Mouse (Mus musculus) stomach, postnatal 0 days (tissue): ENCODE measurements around the gene Emc9. TPM values are rescaled to one million over a fixed set of nuclear protein-coding genes. Genes with fewer than 3 reads are reported as not detected.

Source experiments
- ATAC-seq: fragments of 200-750 bp; cut with Nextera tagmentation; 2 replicates; pipeline ENCODE4 v1.8.0; 2017; ENCODE audit not compliant: low FRiP score, low TSS enrichment
- DNase-seq: peaks from one replicate; pipeline ENCODE4 v3.0.0-alpha.2; 2016; ENCODE audit warnings: low spot score
- H3K27ac ChIP-seq: fragments of 300-500 bp; sonication (generic); replicated peaks from 2 replicates; pipeline ENCODE4 v1.5.1; 2014; ENCODE audit warnings: mild to moderate bottlenecking, control low read depth
- H3K27me3 ChIP-seq: fragments of 300-500 bp; sonication (generic); 2 replicates; pipeline ENCODE4 v1.6.1; 2014; ENCODE audit warnings: low read length; ENCODE audit not compliant: control insufficient read depth, insufficient read depth
- H3K36me3 ChIP-seq: fragments of 300-500 bp; sonication (generic); 2 replicates; pipeline ENCODE4 v1.6.1; 2014; ENCODE audit warnings: low read length, mixed read lengths; ENCODE audit not compliant: control insufficient read depth, insufficient read depth
- H3K4me1 ChIP-seq: fragments of 300-500 bp; sonication (generic); replicated peaks from 2 replicates; pipeline ENCODE4 v1.6.1; 2014; ENCODE audit warnings: antibody characterized with exemption; ENCODE audit not compliant: control insufficient read depth, insufficient read depth
- H3K4me2 ChIP-seq: fragments of 300-500 bp; sonication (generic); replicated peaks from 2 replicates; pipeline ENCODE4 v1.6.1; 2014; ENCODE audit warnings: low read depth, mild to moderate bottlenecking, control low read depth, moderate library complexity
- H3K4me3 ChIP-seq: fragments of 300-500 bp; sonication (generic); 2 replicates; pipeline ENCODE4 v1.5.1; 2014; ENCODE audit warnings: low read depth, low read length, control low read depth
- H3K9ac ChIP-seq: fragments of 300-500 bp; sonication (generic); 2 replicates; pipeline ENCODE4 v1.6.1; 2014; ENCODE audit warnings: mild to moderate bottlenecking, low read length, control low read depth, mixed read lengths
- H3K9me3 ChIP-seq: fragments of 300-500 bp; sonication (generic); 2 replicates; pipeline ENCODE4 v1.6.1; 2016; ENCODE audit warnings: low read length; ENCODE audit not compliant: control insufficient read depth
- CTCF ChIP-seq: IDR thresholded peaks from 2 replicates; pipeline ENCODE4 v1.5.1; 2016; ENCODE audit warnings: antibody characterized with exemption, low read depth, mild to moderate bottlenecking, moderate library complexity
- EP300 ChIP-seq: optimal IDR thresholded peaks from 2 replicates; pipeline ENCODE3; 2016; ENCODE audit warnings: antibody characterized with exemption
- WGBS: fragments of 180-500 bp; shearing (Covaris S2); extraction: QIAGEN DNeasy Blood & Tissue Kit; methylation state at CpG from one replicate; pipeline ENCODE4 v1.1.7; 2014; 5-methylcytosine and 5-hydroxymethylcytosine counted together
- polyA plus RNA-seq: library from polyadenylated mRNA; unstranded; fragments of >200 nt; fragmentation: Nextera tagmentation; extraction: Ambion mirVana; gene quantifications from 2 replicates; pipeline ENCODE4 v1.2.1, GENCODE M21; 2015

The Emc9 gene
- polyA plus RNA-seq, 1 experiment from 2014 or later = 13.1 TPM

DNA sequence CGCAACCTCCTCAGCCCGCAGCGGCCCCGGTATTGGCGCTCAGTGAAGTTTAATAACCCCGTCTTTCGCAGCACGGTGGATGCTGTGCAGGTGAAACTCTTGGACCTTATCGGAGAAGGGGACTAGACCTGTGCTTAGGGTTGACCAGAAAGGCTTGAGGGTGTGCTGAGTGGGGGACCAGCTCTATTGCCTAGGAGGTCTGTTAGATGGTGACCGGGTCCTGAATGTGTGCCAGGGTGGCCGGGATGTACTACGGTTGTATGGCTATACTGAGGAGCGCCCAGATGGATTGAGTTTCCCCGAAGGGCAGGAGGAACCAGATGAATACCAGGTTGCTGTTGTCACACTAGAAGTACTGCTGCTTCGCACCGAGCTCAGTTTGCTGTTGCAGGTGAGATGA, 7.1 kb upstream of the Emc9 start:
- TF ChIP-seq EP300 = no peak
- no peak for TF ChIP-seq CTCF
- DNase-seq (peak; percentile 40), ATAC-seq (no peak)
- Histone ChIP-seq H3K27me3 (no peaks in the 10 kb centered on the region), H3K9me3 (no peaks in the 10 kb centered on the region), H3K4me1 (peaks cover 2% of the 10 kb centered on the region; the same call in 1 of the 2 replicates), H3K4me3 (peak overlapping the region; percentile 72), H3K27ac (peak overlapping the region; percentile 96), H3K9ac (peak overlapping the region; percentile 91), H3K4me2 (peak overlapping the region; percentile 96), H3K36me3 (peaks cover 17% of the 10 kb centered on the region)
- 3% methylated on average over 16 of the region's 16 CpGs for WGBS

DNA sequence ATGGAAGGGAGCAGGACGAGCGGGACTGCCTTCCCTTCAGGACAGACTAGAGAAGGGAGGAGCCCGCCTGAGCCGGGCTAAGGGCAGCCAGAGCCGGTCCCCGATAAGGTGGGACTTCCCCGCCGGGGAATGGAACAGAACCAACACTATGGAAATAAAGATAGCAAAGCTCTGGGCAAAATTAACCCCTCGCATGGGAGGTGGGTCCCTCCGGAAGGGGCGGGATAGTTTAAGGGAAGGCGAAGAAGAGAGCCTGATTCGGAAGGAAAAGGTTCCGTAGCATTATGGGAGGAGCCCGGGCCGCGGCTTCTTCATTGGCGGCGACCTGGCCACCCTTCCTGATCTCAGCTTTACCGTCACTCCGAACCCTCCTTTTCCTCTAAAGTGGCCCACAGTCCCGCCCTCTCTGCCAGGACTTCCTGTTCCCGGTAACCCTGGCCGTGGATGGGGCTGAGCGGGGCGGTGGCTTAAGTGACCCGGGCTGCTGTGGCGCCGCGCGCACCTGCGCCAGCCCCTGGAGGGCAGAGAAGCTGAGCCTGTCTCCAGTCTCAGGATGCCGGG, 6.3 kb upstream of the Emc9 start, which contains the start of gene Rnf31:
Gene Rnf31, plus strand, starts transcription at position 378 of the 561 bp plus-strand sequence.
- no peaks in the 10 kb centered on the region for H3K27me3 ChIP-seq
- DNase-seq = peak; percentile 97
- H3K9me3 ChIP-seq = no peaks in the 10 kb centered on the region
- peak within 1 kb of the TSS; percentile 72 for H3K4me3 ChIP-seq
- H3K27ac ChIP-seq = peak within 1 kb of the TSS; percentile 96
- under 1% methylated on average over 33 of the region's 33 CpGs for WGBS
- peak within 1 kb of the TSS; percentile 91 for H3K9ac ChIP-seq
- TF ChIP-seq CTCF (no peak; the same call in 1 of the 2 replicates), EP300 (no peak)
- peak; percentile 93 for ATAC-seq
- H3K4me2 ChIP-seq = peak within 1 kb of the TSS; percentile 96
- H3K36me3 ChIP-seq = peaks cover 10% of the 10 kb centered on the region
- H3K4me1 ChIP-seq = peaks cover 2% of the 10 kb centered on the region; the same call in 1 of the 2 replicates

DNA sequence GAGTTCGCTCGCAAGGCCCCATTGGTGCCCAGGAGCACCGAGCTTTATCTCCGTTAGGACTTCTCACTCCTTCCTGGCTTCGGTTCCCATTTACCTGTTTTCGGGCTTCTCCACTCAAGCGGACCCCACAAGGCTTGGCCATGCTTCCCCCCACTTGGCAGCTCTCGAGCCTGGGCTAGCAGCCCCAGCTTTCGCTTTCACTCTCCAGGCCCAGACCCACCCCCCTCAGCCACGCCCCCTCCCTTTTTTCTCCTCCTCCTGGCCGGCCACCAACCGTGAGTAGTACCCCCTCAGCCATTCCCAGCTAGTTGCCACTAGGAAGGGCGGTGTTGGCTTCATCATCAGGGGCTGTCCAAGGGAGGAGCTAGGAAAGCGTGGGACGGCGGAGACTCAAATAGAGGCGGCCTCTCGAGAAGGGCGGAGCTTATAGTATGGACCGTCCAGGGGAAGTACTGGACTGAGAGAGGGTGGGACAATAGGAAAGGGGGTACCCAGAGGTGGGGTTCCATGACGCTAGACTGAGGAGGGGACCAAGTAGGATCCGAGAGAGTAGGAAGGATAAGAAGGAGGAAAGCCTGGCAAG, 5.7 kb upstream of the Emc9 start, which contains the start of gene Psme2:
Gene Psme2, minus strand, starts transcription at position 366 of the 583 bp plus-strand sequence.
- peaks cover 2% of the 10 kb centered on the region; the same call in 1 of the 2 replicates for H3K4me1 ChIP-seq
- DNase-seq = peak; percentile 96
- peak; percentile 94 for ATAC-seq
- H3K27me3 ChIP-seq = no peaks in the 10 kb centered on the region
- H3K27ac ChIP-seq = peak within 1 kb of the TSS; percentile 96
- H3K9me3 ChIP-seq = no peaks in the 10 kb centered on the region
- H3K9ac ChIP-seq = peak within 1 kb of the TSS; percentile 91
- peaks cover 4% of the 10 kb centered on the region for H3K36me3 ChIP-seq
- WGBS = under 1% methylated on average over 22 of the region's 22 CpGs
- peak within 1 kb of the TSS; percentile 96 for H3K4me2 ChIP-seq
- TF ChIP-seq EP300 = no peak
- TF ChIP-seq CTCF = peak; percentile 38
- H3K4me3 ChIP-seq = peak within 1 kb of the TSS; percentile 72

DNA sequence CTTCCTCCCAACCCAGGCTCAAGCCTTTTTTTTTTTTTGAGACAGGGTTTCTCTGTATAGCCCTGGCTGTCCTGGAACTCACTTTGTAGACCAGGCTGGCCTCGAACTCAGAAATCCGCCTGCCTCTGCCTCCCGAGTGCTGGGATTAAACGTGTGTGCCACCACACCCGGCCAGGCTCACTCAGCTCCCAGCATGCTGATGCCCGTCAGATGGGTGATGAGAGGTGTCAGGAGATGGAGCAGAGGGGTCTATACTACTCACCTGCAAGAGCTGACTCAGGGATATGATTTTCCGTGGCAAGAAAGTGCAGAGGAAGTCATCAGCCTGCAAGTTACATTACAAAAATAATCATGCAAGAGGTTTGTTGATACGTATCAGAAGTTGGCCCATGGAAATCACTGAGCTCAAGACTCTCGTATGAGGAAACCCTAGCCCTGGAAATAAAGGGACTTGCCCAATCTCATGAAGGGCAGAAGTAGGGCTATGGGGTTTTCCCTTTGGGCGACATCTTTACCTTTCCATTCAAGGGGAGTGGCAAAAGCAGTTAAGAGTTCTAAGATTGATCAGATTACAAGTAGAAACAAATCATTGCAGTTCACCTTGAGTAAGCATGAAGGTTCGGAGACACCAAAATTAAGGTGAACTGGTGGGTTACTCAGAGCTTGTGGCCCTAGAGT, 4.8 kb upstream of the Emc9 start:
- Histone ChIP-seq H3K36me3 (no peaks in the 10 kb centered on the region), H3K4me2 (peak overlapping the region; percentile 96), H3K27me3 (no peaks in the 10 kb centered on the region), H3K4me3 (peak overlapping the region; percentile 72), H3K9me3 (no peaks in the 10 kb centered on the region), H3K4me1 (peaks cover 2% of the 10 kb centered on the region; the same call in 1 of the 2 replicates), H3K27ac (peak overlapping the region; percentile 96), H3K9ac (peak overlapping the region; percentile 69)
- ATAC-seq (no peak), DNase-seq (no peak)
- WGBS = 68% methylated on average over 10 of the region's 11 CpGs
- TF ChIP-seq EP300 = no peak
- no peak for TF ChIP-seq CTCF

DNA sequence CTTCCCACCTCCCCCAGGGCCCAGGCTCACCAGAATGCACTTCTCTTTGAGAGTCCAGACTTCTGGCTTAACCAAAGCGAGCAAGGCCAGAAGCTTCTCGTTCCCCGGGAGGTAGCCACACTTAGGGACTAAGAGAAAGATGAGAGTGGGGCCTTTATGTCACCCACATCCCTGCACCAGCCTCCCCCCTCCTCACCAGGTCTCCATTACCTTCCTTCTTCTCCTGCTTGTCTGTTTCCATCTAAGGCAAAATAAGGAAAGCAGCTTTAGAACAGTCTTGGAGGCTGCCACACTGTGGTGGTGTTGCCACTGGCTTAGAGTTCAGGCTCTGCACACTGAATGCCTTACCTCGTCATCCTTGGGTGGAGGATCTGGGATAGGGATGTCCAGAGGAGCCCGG, 4.2 kb upstream of the Emc9 start:
- Histone ChIP-seq H3K4me1 (peaks cover 5% of the 10 kb centered on the region), H3K27me3 (no peaks in the 10 kb centered on the region), H3K36me3 (no peaks in the 10 kb centered on the region), H3K9ac (no peak overlapping the region), H3K4me2 (no peak overlapping the region), H3K4me3 (no peak overlapping the region), H3K9me3 (no peaks in the 10 kb centered on the region), H3K27ac (no peak overlapping the region)
- DNase-seq (no peak), ATAC-seq (no peak)
- TF ChIP-seq EP300 (no peak), CTCF (no peak)
- WGBS = 91% methylated on average over 5 of the region's 5 CpGs
